ENCODE assay signal across 8 mouse cellular contexts in genomic region chr9:53247953-53248397, GRCm38 (mm10). TPM values are rescaled to one million over a fixed set of nuclear protein-coding genes. Genes with fewer than 3 reads are reported as not detected.
A peak's percentile ranks its signal among the peaks of the same experiment; 100 is the strongest.
DNase-seq lines count a peak whose midpoint lies in the region; ATAC-seq lines count a peak whose summit lies in the region.

TSS of gene Ddx10 (minus strand) at chr9:53248053.

- peak; percentile 98 to 99 for DNase-seq in adrenal gland, adult (ENCODE audit: inconsistent age in 2 of 2, low spot score in 1 of 2)
- peak; percentile 99 for DNase-seq in embryo, embryonic 10.5 days (ENCODE audit: low spot score)
- DNase-seq in gastrocnemius, postnatal 14 days = peak; percentile 97
- peak; percentile 98 for DNase-seq in left cerebral cortex, postnatal 10 days (ENCODE audit: extremely low spot score in 1 of 2, low spot score in 2 of 2)
- peak; percentile 98 for DNase-seq in right cerebral cortex, postnatal 25 days
- DNase-seq in urinary bladder, postnatal 4 days (ENCODE audit: low spot score in 2 of 2) = peak; percentile 95 to 97

- intact Hi-C loops in gastrocnemius, postnatal 14 days (cut with DNase I; ENCODE audit: low total_unique reads) = no loop called here
- intact Hi-C loops in left cerebral cortex, postnatal 10 days (cut with DNase I) = no loop called here

- ATAC-seq in inflammation-experienced regulatory T-cells, adult 6 months = peak; percentile 100
- ATAC-seq in megakaryocyte-erythroid progenitor cell, adult 5-6 weeks (replicated peaks; ENCODE audit: low FRiP score, low TSS enrichment, poor library complexity, severe bottlenecking) = peak; percentile 100

RNA-seq across cellular contexts. Expression of gene Ddx10, which starts in this region (rescaled TPM):
- 1 to 10 TPM; 8.2 to 9.7 TPM for total RNA-seq in gastrocnemius, postnatal 14 days (2021)
- 10 to 100 TPM; 40.1 to 65.0 (median 54.7) TPM for polyA plus RNA-seq in inflammation-experienced regulatory T-cells, adult 6 months (2017; shearing (Covaris generic))
- 10 to 100 TPM; 22.1 to 22.7 TPM for total RNA-seq in left cerebral cortex, postnatal 10 days (2021)
- 35.9 and 49.9 TPM in 2 replicates for total RNA-seq in megakaryocyte-erythroid progenitor cell, adult 5-6 weeks (2014; fragmentation: Nextera tagmentation)
- total RNA-seq in megakaryocyte-erythroid progenitor cell, adult 5-6 weeks (2017) = 117 TPM in 2 replicates

Comparison
In these comparisons a context has a peak if more than half of its experiments do, and no peak if none do; other contexts are left out.
1. Peak in every context shown above with its lines: DNase-seq and ATAC-seq.